Mouse (Mus musculus) granulocyte monocyte progenitor cell, adult 5-6 weeks (primary cell): Measurements from ENCODE around the gene Tox4. TPM values are rescaled to one million over a fixed set of nuclear protein-coding genes. Genes with fewer than 3 reads are reported as not detected.

Experiments used
- total RNA-seq, 2 experiments: library from RNA; stranded (forward) in 1 of 2; stranded (reverse) in 1 of 2; fragments of 200-712, 200-1000 nt in 1 of 2; fragments of >200 nt in 1 of 2; fragmentation: Nextera tagmentation in 1 of 2; gene quantifications; 2 replicates each; pipeline ENCODE4 v1.2.3; 2014 to 2017

The Tox4 gene
- total RNA-seq, 2 experiments from 2014 or later = 45.9 to 47.1 TPM

Other genes starting within 250 kb of the Tox4 start
- not detected in 2 replicates for gene Olfr221, start 236.7 kb upstream of the Tox4 start, total RNA-seq (2014; fragmentation: Nextera tagmentation)
- gene Olfr221, start 236.7 kb upstream of the Tox4 start, total RNA-seq (2017) = not detected in 2 replicates
- 362 and 404 TPM in 2 replicates for gene Hnrnpc, start 175.1 kb upstream of the Tox4 start, total RNA-seq (2014; fragmentation: Nextera tagmentation)
- 637 and 667 TPM in 2 replicates for gene Hnrnpc, start 175.1 kb upstream of the Tox4 start, total RNA-seq (2017)
- gene Rpgrip1, start 168.4 kb upstream of the Tox4 start, total RNA-seq (2014; fragmentation: Nextera tagmentation) = 7.4 and 10.8 TPM in 2 replicates
- 4.5 and 4.8 TPM in 2 replicates for gene Rpgrip1, start 168.4 kb upstream of the Tox4 start, total RNA-seq (2017)
- gene Supt16, start 81.7 kb upstream of the Tox4 start, total RNA-seq (2014; fragmentation: Nextera tagmentation) = 91.5 and 98.8 TPM in 2 replicates
- gene Supt16, start 81.7 kb upstream of the Tox4 start, total RNA-seq (2017) = 229 and 242 TPM in 2 replicates
- 71.1 and 96.4 TPM in 2 replicates for gene Chd8, start 21.4 kb upstream of the Tox4 start, total RNA-seq (2014; fragmentation: Nextera tagmentation)
- gene Chd8, start 21.4 kb upstream of the Tox4 start, total RNA-seq (2017) = 60.1 and 63.5 TPM in 2 replicates
- gene Rab2b, start 399 bp downstream of the Tox4 start, total RNA-seq (2014; fragmentation: Nextera tagmentation) = 10.5 and 21.9 TPM in 2 replicates
- gene Rab2b, start 399 bp downstream of the Tox4 start, total RNA-seq (2017) = 4.1 and 8.7 TPM in 2 replicates
- gene Mettl3, start 26.0 kb downstream of the Tox4 start, total RNA-seq (2014; fragmentation: Nextera tagmentation) = 47.6 and 54.5 TPM in 2 replicates
- gene Mettl3, start 26.0 kb downstream of the Tox4 start, total RNA-seq (2017) = 33.6 and 33.7 TPM in 2 replicates
- 0.45 TPM in 1 of 2 replicates, not detected in the other for gene Sall2, start 49.6 kb downstream of the Tox4 start, total RNA-seq (2014; fragmentation: Nextera tagmentation)
- gene Sall2, start 49.6 kb downstream of the Tox4 start, total RNA-seq (2017) = 0.39 and 0.46 TPM in 2 replicates
- gene Olfr1513, start 77.3 kb downstream of the Tox4 start, total RNA-seq (2014; fragmentation: Nextera tagmentation) = not detected in 2 replicates
- gene Olfr1513, start 77.3 kb downstream of the Tox4 start, total RNA-seq (2017) = not detected in 2 replicates
- not detected in 2 replicates for gene Olfr1512, start 100.0 kb downstream of the Tox4 start, total RNA-seq (2014; fragmentation: Nextera tagmentation)
- gene Olfr1512, start 100.0 kb downstream of the Tox4 start, total RNA-seq (2017) = not detected in 2 replicates
- not detected in 2 replicates for gene Olfr1511, start 118.2 kb downstream of the Tox4 start, total RNA-seq (2014; fragmentation: Nextera tagmentation)
- not detected in 2 replicates for gene Olfr1511, start 118.2 kb downstream of the Tox4 start, total RNA-seq (2017)
- gene Olfr1510, start 135.2 kb downstream of the Tox4 start, total RNA-seq (2014; fragmentation: Nextera tagmentation) = not detected in 2 replicates
- gene Olfr1510, start 135.2 kb downstream of the Tox4 start, total RNA-seq (2017) = not detected in 2 replicates
- gene Olfr1509, start 163.8 kb downstream of the Tox4 start, total RNA-seq (2014; fragmentation: Nextera tagmentation) = not detected in 2 replicates
- not detected in 2 replicates for gene Olfr1509, start 163.8 kb downstream of the Tox4 start, total RNA-seq (2017)
- gene Olfr1508, start 188.3 kb downstream of the Tox4 start, total RNA-seq (2014; fragmentation: Nextera tagmentation) = not detected in 2 replicates
- gene Olfr1508, start 188.3 kb downstream of the Tox4 start, total RNA-seq (2017) = not detected in 2 replicates
- not detected in 2 replicates for gene Olfr1507, start 216.6 kb downstream of the Tox4 start, total RNA-seq (2014; fragmentation: Nextera tagmentation)
- not detected in 2 replicates for gene Olfr1507, start 216.6 kb downstream of the Tox4 start, total RNA-seq (2017)